Mouse (Mus musculus): ENCODE results near the gene Ints4. TPM values are rescaled to one million over a fixed set of nuclear protein-coding genes. Genes with fewer than 3 reads are reported as not detected.
A peak's percentile ranks its signal among the peaks of the same experiment; 100 is the strongest.

Ints4 gene
- total and polyA plus RNA-seq, 2 experiments from 2014 or later = 23.3 to 32.8 TPM

DNA sequence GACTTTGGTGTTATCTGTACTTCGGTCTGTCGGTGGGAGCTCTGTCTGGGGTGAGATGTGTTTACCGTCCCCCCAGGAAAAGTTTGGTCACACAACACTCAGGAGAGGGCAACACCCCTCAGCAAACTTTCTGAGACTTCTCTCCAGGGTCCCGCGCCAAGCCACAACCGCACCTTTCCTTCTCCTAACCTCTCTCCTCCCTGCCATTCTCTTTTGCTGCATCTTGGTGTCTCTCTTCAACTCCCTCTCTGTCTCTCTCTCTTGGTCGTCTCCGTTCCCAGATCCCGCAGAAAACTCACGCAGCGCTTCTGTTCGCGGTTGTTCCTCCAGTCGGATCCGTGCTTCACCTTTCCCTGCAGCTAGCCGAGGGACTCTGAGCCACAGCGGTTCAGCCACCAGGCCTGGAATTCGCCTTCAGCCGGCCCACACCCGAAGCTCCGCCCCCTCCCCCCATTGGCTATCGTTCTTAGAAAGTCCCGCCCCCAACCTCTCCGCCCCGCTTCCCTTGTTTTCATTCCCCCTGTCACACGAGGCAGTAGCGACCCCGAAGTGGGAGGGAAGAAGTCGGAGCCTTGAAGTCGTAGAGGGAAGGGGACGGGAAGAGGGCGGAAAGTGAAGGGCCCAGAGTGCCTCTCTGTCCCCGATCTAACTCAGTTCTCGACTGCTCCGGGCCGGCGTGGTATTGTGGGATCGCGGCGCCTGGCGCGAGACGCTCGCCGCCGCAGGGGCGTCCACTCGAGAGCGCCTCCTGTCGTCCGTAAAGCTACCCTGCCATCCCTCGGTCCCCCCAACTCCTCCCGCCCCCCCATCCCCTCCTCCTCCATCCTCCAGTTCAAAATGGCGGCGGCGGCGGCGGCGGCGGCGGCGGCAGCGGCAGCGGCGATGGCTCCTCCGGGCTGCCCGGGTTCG is 98.6 kb downstream of the Ints4 start, which contains the start of the genes Aamdc and Rsf1:
Aamdc (minus strand) TSS at position 431 of the 909 bp plus-strand sequence.
Rsf1 (plus strand) TSS at position 823 of the 909 bp plus-strand sequence.
- DNase-seq (ENCODE audit: low spot score) = peak; percentile 99
- H3K4me2 ChIP-seq (ENCODE audit: low read depth, low read length, poor library complexity, severe bottlenecking) = peak within 1 kb of the TSS; percentile 72
- peak within 1 kb of the TSS; percentile 99 for H3K27ac ChIP-seq (ENCODE audit: low read depth, low read length)
- peak within 1 kb of the TSS; percentile 99 for H3K9ac ChIP-seq (replicated peaks; ENCODE audit: low read length, poor library complexity, severe bottlenecking)
- no peaks in the 10 kb centered on the region; the same call in 1 of the 2 replicates for H3K36me3 ChIP-seq (ENCODE audit: insufficient read depth, low read length)
- H3K9me3 ChIP-seq (ENCODE audit: low read length) = no peaks in the 10 kb centered on the region
- no peaks in the 10 kb centered on the region for H3K27me3 ChIP-seq (ENCODE audit: insufficient read depth, low read length)
- TF ChIP-seq CTCF (IDR thresholded peaks at IDR 0.05) = peak; percentile 74
- 1% methylated on average over 66 of the region's 68 CpGs for WGBS
- H3K4me3 ChIP-seq (ENCODE audit: low read depth, low read length) = peak within 1 kb of the TSS; percentile 82
- peak; percentile 97 for ATAC-seq (ENCODE audit: low FRiP score)
- H3K4me1 ChIP-seq (ENCODE audit: insufficient read depth, low read length) = 0 out of 2 replicates have a peak, but pooled peaks cover 2% of the 10 kb centered on the region

DNA sequence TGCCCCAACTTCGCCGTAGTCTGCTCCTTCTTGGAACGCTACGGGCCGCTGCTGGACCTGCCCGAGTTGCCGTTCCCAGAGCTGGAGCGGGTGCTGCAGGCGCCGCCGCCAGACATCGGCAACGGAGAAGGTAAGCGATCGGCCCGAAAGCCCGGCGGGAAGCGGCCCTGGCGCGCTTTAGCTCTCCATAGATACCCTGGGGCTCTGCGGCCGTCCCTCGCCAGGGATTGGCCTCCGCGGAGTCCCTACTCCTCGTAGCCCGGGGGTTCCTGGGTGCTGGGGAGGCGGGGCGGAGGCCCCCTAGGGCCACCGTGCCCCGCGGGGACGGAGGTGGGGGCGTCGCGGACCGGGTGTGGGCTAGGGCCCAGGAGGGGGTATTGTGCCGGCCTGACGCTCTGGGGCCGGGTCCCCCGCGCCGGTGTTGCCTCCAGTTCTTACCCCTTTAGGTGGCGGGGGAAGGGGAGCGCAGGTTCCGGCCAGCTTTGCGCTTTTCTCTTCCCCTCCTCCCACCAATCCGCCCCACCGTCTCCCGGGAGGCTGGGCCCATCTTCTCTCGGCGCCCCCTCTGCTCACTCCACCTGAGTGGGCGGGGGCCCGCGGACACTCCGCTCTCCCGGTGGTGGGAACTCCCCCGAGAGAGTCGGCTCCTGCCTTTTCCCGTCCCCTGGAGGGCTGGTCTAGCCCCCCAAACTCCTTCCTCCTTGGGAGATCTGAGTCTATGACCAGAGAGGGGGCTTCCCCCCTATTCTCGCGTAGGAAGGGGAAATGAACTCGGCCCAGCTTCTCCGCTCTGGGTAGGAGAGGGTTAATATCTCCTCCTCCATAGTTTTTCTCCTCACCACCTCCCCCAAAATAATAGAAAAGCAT is 99.5 kb downstream of the Ints4 start:
- DNase-seq (ENCODE audit: low spot score) (peak; percentile 54), ATAC-seq (ENCODE audit: low FRiP score) (peak; percentile 33)
- Histone ChIP-seq H3K4me2 (ENCODE audit: low read depth, low read length, poor library complexity, severe bottlenecking) (peak overlapping the region; percentile 72), H3K27me3 (ENCODE audit: insufficient read depth, low read length) (no peaks in the 10 kb centered on the region), H3K4me1 (ENCODE audit: insufficient read depth, low read length) (0 out of 2 replicates have a peak, but pooled peaks cover 2% of the 10 kb centered on the region), H3K9ac (replicated peaks; ENCODE audit: low read length, poor library complexity, severe bottlenecking) (peak overlapping the region; percentile 99), H3K36me3 (ENCODE audit: insufficient read depth, low read length) (no peaks in the 10 kb centered on the region; the same call in 1 of the 2 replicates), H3K4me3 (ENCODE audit: low read depth, low read length) (peak overlapping the region; percentile 82), H3K9me3 (ENCODE audit: low read length) (no peaks in the 10 kb centered on the region), H3K27ac (ENCODE audit: low read depth, low read length) (peak overlapping the region; percentile 99)
- under 1% methylated on average over 50 of the region's 65 CpGs for WGBS
- no peak for TF ChIP-seq CTCF (IDR thresholded peaks at IDR 0.05)

DNA sequence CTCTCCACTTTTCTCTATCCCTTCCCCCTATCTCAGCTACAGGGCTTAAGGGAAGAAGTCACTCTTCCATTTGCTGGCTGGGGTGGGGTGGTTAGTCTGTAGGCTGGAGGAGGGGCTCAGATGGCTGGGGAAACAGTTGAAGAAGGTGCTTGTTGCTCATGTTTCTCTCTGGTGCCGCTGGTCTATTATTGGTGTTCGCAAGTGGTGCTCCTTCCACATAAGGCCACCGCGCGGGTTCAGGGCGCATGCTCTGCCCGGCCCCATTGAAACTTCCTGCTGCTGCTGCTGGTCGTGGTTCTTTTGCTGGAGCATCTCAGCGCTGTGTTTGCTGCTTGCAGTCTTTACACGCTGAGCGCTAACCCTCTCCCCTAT is 100.1 kb downstream of the Ints4 start:
- no peaks in the 10 kb centered on the region for H3K9me3 ChIP-seq (ENCODE audit: low read length)
- peak; percentile 43 for TF ChIP-seq CTCF (IDR thresholded peaks at IDR 0.05)
- no peaks in the 10 kb centered on the region for H3K27me3 ChIP-seq (ENCODE audit: insufficient read depth, low read length)
- H3K4me3 ChIP-seq (ENCODE audit: low read depth, low read length) = peak overlapping the region; percentile 82
- peak overlapping the region; percentile 72 for H3K4me2 ChIP-seq (ENCODE audit: low read depth, low read length, poor library complexity, severe bottlenecking)
- no peaks in the 10 kb centered on the region for H3K36me3 ChIP-seq (ENCODE audit: insufficient read depth, low read length)
- H3K4me1 ChIP-seq (ENCODE audit: insufficient read depth, low read length) = 0 out of 2 replicates have a peak, but pooled peaks cover 2% of the 10 kb centered on the region
- H3K27ac ChIP-seq (ENCODE audit: low read depth, low read length) = peak overlapping the region; percentile 99
- under 1% methylated on average over 11 of the region's 11 CpGs for WGBS
- peak; percentile 51 for ATAC-seq (ENCODE audit: low FRiP score)
- DNase-seq (ENCODE audit: low spot score) = peak; percentile 88
- peak overlapping the region; percentile 99 for H3K9ac ChIP-seq (replicated peaks; ENCODE audit: low read length, poor library complexity, severe bottlenecking)

DNA sequence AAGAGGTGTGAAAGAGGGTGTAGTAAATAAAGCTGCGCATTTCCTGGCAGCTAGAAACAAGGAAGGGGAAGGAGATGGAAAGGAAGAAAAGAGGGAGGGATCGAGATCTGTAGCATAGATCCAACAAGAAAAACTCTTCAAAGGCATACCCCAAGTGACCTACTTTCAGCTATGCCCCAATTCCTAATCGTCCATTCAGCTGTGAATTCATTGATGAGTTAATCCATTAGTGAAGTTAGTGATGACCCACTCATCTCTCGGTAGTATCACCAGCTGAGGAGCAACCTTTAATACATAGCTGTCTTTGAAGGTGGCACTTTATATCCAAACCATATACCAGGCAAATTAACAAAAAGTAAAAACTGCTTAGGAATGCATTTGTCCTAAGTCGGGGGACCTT is 107.8 kb downstream of the Ints4 start:
- no peaks in the 10 kb centered on the region for H3K27me3 ChIP-seq (ENCODE audit: insufficient read depth, low read length)
- ATAC-seq (ENCODE audit: low FRiP score) (no peak), DNase-seq (ENCODE audit: low spot score) (no peak)
- 0 out of 2 replicates have a peak, but pooled peaks cover 2% of the 10 kb centered on the region for H3K4me1 ChIP-seq (ENCODE audit: insufficient read depth, low read length)
- H3K27ac ChIP-seq (ENCODE audit: low read depth, low read length) = no peak overlapping the region
- no peak overlapping the region for H3K4me2 ChIP-seq (ENCODE audit: low read depth, low read length, poor library complexity, severe bottlenecking)
- WGBS = 63% methylated on average over 5 of the region's 5 CpGs
- no peaks in the 10 kb centered on the region for H3K9me3 ChIP-seq (ENCODE audit: low read length)
- no peaks in the 10 kb centered on the region for H3K36me3 ChIP-seq (ENCODE audit: insufficient read depth, low read length)
- no peak for TF ChIP-seq CTCF (IDR thresholded peaks at IDR 0.05)
- H3K4me3 ChIP-seq (ENCODE audit: low read depth, low read length) = no peak overlapping the region
- no peak overlapping the region for H3K9ac ChIP-seq (replicated peaks; ENCODE audit: low read length, poor library complexity, severe bottlenecking)

DNA sequence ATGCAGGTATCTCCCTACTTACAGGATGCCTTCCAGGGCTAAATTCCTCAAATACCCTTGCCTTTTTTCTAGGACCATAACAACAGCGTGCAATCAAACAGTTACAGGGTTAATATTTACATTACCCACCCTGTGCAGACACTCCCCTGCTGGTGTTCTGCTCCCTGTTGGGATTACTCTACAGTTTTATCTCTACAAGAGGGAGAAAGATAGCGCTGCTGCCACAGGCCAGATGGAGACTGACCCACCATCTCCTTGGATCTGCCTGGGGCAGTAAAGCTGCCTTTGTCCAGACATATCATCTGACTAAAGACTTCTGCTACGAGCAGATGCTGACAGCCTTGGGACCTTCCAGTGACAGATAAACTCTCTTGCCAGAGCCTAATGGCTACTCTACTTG is 109.7 kb downstream of the Ints4 start:
- no peak for TF ChIP-seq CTCF (IDR thresholded peaks at IDR 0.05)
- H3K27ac ChIP-seq (ENCODE audit: low read depth, low read length) = no peak overlapping the region
- H3K4me1 ChIP-seq (ENCODE audit: insufficient read depth, low read length) = 0 out of 2 replicates have a peak, but pooled peaks cover 2% of the 10 kb centered on the region
- H3K27me3 ChIP-seq (ENCODE audit: insufficient read depth, low read length) = no peaks in the 10 kb centered on the region
- H3K9me3 ChIP-seq (ENCODE audit: low read length) = no peaks in the 10 kb centered on the region
- H3K36me3 ChIP-seq (ENCODE audit: insufficient read depth, low read length) = no peaks in the 10 kb centered on the region
- no peak overlapping the region for H3K9ac ChIP-seq (replicated peaks; ENCODE audit: low read length, poor library complexity, severe bottlenecking)
- DNase-seq (ENCODE audit: low spot score) (no peak), ATAC-seq (ENCODE audit: low FRiP score) (no peak)
- WGBS = 39% methylated on average over 3 of the region's 3 CpGs
- H3K4me2 ChIP-seq (ENCODE audit: low read depth, low read length, poor library complexity, severe bottlenecking) = no peak overlapping the region
- H3K4me3 ChIP-seq (ENCODE audit: low read depth, low read length) = no peak overlapping the region

Other genes starting within 250 kb of the Ints4 start
- 13.4 and 14.3 TPM in 2 replicates for gene Usp35, start 148.9 kb upstream of the Ints4 start, total RNA-seq (2014; rRNA removed)
- gene Usp35, start 148.9 kb upstream of the Ints4 start, polyA plus RNA-seq (2015; fragmentation: Nextera tagmentation; extraction: Ambion mirVana) = 2.7 and 2.9 TPM in 2 replicates
- gene Kctd21, start 148.6 kb upstream of the Ints4 start, total RNA-seq (2014; rRNA removed) = 4.0 and 6.1 TPM in 2 replicates
- 3.1 TPM in 2 replicates for gene Kctd21, start 148.6 kb upstream of the Ints4 start, polyA plus RNA-seq (2015; fragmentation: Nextera tagmentation; extraction: Ambion mirVana)
- 6.4 and 7.3 TPM in 2 replicates for gene Alg8, start 109.3 kb upstream of the Ints4 start, total RNA-seq (2014; rRNA removed)
- gene Alg8, start 109.3 kb upstream of the Ints4 start, polyA plus RNA-seq (2015; fragmentation: Nextera tagmentation; extraction: Ambion mirVana) = 9.0 and 9.1 TPM in 2 replicates
- gene Ndufc2, start 81.0 kb upstream of the Ints4 start, total RNA-seq (2014; rRNA removed) = 408 and 463 TPM in 2 replicates
- gene Ndufc2, start 81.0 kb upstream of the Ints4 start, polyA plus RNA-seq (2015; fragmentation: Nextera tagmentation; extraction: Ambion mirVana) = 608 and 638 TPM in 2 replicates
- gene Thrsp, start 63.2 kb upstream of the Ints4 start, total RNA-seq (2014; rRNA removed) = 0.85 and 1.7 TPM in 2 replicates
- gene Thrsp, start 63.2 kb upstream of the Ints4 start, polyA plus RNA-seq (2015; fragmentation: Nextera tagmentation; extraction: Ambion mirVana) = 1.3 and 1.6 TPM in 2 replicates
- gene Kctd14, start 29.6 kb upstream of the Ints4 start, total RNA-seq (2014; rRNA removed) = 0.14 and 0.16 TPM in 2 replicates
- 1.0 and 1.3 TPM in 2 replicates for gene Kctd14, start 29.6 kb upstream of the Ints4 start, polyA plus RNA-seq (2015; fragmentation: Nextera tagmentation; extraction: Ambion mirVana)
- gene Aamdc, start 98.5 kb downstream of the Ints4 start, total RNA-seq (2014; rRNA removed) = 19.4 and 26.1 TPM in 2 replicates
- gene Aamdc, start 98.5 kb downstream of the Ints4 start, polyA plus RNA-seq (2015; fragmentation: Nextera tagmentation; extraction: Ambion mirVana) = 53.2 and 57.5 TPM in 2 replicates
- 19.8 and 25.9 TPM in 2 replicates for gene Rsf1, start 98.9 kb downstream of the Ints4 start, total RNA-seq (2014; rRNA removed)
- gene Rsf1, start 98.9 kb downstream of the Ints4 start, polyA plus RNA-seq (2015; fragmentation: Nextera tagmentation; extraction: Ambion mirVana) = 22.0 and 27.4 TPM in 2 replicates
- 90.2 and 101 TPM in 2 replicates for gene Clns1a, start 215.7 kb downstream of the Ints4 start, total RNA-seq (2014; rRNA removed)
- gene Clns1a, start 215.7 kb downstream of the Ints4 start, polyA plus RNA-seq (2015; fragmentation: Nextera tagmentation; extraction: Ambion mirVana) = 157 and 162 TPM in 2 replicates

Measured in midbrain, postnatal 0 days (tissue).